Mouse (Mus musculus): ENCODE data around the gene Tmem213. TPM values are rescaled to one million over a fixed set of nuclear protein-coding genes. Genes with fewer than 3 reads are reported as not detected.

Gene Tmem213
- polyA plus RNA-seq, 1 experiment from 2014 or later: not detected

DNA sequence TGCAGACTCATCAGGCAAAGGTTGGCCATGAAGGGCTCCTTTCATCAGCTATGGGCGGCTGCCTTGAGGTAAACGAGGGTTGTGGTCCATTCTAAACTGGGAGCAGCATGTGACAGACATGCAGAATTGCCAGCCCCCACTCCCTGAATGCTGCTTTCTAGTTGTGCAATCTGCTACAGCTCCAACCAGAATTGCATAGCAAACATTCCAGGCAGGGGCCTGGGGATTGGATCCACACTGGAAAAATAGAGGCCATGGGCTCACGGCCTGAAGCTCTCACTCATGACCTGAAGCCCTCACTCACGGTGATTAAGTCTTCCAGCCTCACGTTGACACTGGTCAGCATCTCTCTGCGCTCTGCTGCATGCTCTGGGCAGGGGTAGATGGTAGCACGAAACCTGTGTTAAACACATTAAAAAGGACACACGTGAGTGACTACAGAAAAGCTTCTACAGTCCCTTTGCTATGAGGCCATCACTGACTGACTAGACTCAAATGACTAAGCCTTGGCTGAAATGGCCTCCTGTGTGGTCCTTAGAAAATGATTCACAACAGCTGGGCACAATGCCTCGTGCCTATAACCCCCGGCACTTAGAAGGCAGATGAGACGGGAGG, 27.2 kb upstream of the Tmem213 start:
- Histone ChIP-seq H3K9ac (ENCODE audit: low read depth, low read length) (no peak overlapping the region), H3K9me3 (ENCODE audit: control insufficient read depth, low read length) (no peaks in the 10 kb centered on the region), H3K36me3 (ENCODE audit: control insufficient read depth, insufficient read depth, low read length) (no peaks in the 10 kb centered on the region), H3K4me3 (ENCODE audit: low read length) (no peak overlapping the region), H3K27ac (ENCODE audit: low read depth, low read length) (no peak overlapping the region), H3K4me2 (ENCODE audit: low read length) (no peak overlapping the region), H3K27me3 (replicated peaks; ENCODE audit: control insufficient read depth, insufficient read depth, low read length) (no peaks in the 10 kb centered on the region), H3K4me1 (ENCODE audit: control insufficient read depth, insufficient read depth, low read depth, low read length) (no peaks in the 10 kb centered on the region)
- ATAC-seq: no peak
- 61% methylated on average over 11 of the region's 11 CpGs for WGBS

DNA sequence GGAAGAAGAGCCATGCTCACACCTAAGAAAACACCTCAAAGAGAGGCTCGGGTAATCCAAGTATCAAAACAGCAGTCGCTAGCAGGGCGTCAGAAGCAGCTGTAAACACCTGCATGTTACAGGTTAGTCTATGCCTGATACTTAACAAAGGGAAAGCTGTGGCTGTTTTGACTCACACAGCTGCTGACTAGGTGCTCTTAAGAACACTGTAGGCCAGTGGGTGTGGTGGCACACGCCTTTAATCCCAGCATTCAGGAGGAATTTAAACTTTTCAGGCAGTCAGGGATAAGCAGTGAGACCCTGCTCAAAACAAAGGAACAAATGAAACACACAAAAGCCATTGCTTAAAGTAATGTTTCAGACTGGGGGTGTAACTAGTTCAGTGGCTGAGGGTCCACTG, 25.9 kb upstream of the Tmem213 start:
- H3K4me1 ChIP-seq (ENCODE audit: control insufficient read depth, insufficient read depth, low read depth, low read length): no peaks in the 10 kb centered on the region
- no peak overlapping the region for H3K4me3 ChIP-seq (ENCODE audit: low read length)
- 62% methylated on average over 4 of the region's 4 CpGs for WGBS
- H3K9me3 ChIP-seq (ENCODE audit: control insufficient read depth, low read length): no peaks in the 10 kb centered on the region
- no peak overlapping the region for H3K4me2 ChIP-seq (ENCODE audit: low read length)
- no peaks in the 10 kb centered on the region for H3K27me3 ChIP-seq (replicated peaks; ENCODE audit: control insufficient read depth, insufficient read depth, low read length)
- H3K27ac ChIP-seq (ENCODE audit: low read depth, low read length): no peak overlapping the region
- no peak overlapping the region for H3K9ac ChIP-seq (ENCODE audit: low read depth, low read length)
- no peaks in the 10 kb centered on the region for H3K36me3 ChIP-seq (ENCODE audit: control insufficient read depth, insufficient read depth, low read length)
- no peak for ATAC-seq

- Histone ChIP-seq H3K4me2 (ENCODE audit: low read length) (no peak overlapping the region), H3K27ac (ENCODE audit: low read depth, low read length) (no peak overlapping the region), H3K9ac (ENCODE audit: low read depth, low read length) (no peak overlapping the region), H3K4me3 (ENCODE audit: low read length) (no peak overlapping the region), H3K9me3 (ENCODE audit: control insufficient read depth, low read length) (no peaks in the 10 kb centered on the region), H3K27me3 (replicated peaks; ENCODE audit: control insufficient read depth, insufficient read depth, low read length) (no peaks in the 10 kb centered on the region), H3K36me3 (ENCODE audit: control insufficient read depth, insufficient read depth, low read length) (no peaks in the 10 kb centered on the region), H3K4me1 (ENCODE audit: control insufficient read depth, insufficient read depth, low read depth, low read length) (no peaks in the 10 kb centered on the region)
- ATAC-seq: no peak
- 75% methylated on average over 9 of the region's 9 CpGs for WGBS
These were observed 21.6 kb upstream of the Tmem213 start for GRCm38 (mm10) chr6:38087242-38088026.

- Histone ChIP-seq H3K9me3 (ENCODE audit: control insufficient read depth, low read length) (no peaks in the 10 kb centered on the region), H3K9ac (ENCODE audit: low read depth, low read length) (no peak overlapping the region), H3K27ac (ENCODE audit: low read depth, low read length) (no peak overlapping the region), H3K36me3 (ENCODE audit: control insufficient read depth, insufficient read depth, low read length) (no peaks in the 10 kb centered on the region), H3K4me1 (ENCODE audit: control insufficient read depth, insufficient read depth, low read depth, low read length) (no peaks in the 10 kb centered on the region), H3K27me3 (replicated peaks; ENCODE audit: control insufficient read depth, insufficient read depth, low read length) (no peaks in the 10 kb centered on the region), H3K4me3 (ENCODE audit: low read length) (no peak overlapping the region), H3K4me2 (ENCODE audit: low read length) (no peak overlapping the region)
- ATAC-seq: no peak
- 93% methylated on average over 8 of the region's 8 CpGs for WGBS
These were observed 16.5 kb upstream of the Tmem213 start for GRCm38 (mm10) chr6:38092539-38092938.

GRCm38 (mm10) chr6:38094701-38095100, 14.4 kb upstream of the Tmem213 start:
- H3K4me1 ChIP-seq (ENCODE audit: control insufficient read depth, insufficient read depth, low read depth, low read length): no peaks in the 10 kb centered on the region

DNA sequence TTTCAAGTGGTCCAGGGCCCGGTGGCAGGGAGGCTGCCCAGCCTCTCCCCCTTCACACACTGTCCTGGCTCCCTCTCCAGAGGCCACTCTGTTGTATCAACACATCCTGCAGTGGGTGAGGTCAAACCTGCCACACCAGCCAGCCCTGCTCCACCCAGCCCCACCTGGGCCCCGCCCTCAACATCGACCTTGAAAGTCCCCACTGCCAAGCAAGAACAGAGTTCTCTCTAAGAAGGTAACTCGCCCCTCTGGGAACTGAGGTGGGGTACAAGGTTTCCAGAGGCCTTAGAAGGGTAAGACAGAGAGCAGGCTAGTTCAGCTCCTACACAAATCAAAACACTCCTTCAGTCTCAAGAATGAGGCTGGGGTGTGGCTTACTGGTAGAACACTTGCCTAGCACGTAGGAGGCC, 12.1 kb upstream of the Tmem213 start:
- H3K9ac ChIP-seq (ENCODE audit: low read depth, low read length): no peak overlapping the region
- H3K36me3 ChIP-seq (ENCODE audit: control insufficient read depth, insufficient read depth, low read length): no peaks in the 10 kb centered on the region
- H3K4me1 ChIP-seq (ENCODE audit: control insufficient read depth, insufficient read depth, low read depth, low read length): no peaks in the 10 kb centered on the region
- no peak overlapping the region for H3K4me2 ChIP-seq (ENCODE audit: low read length)
- 77% methylated on average over 5 of the region's 5 CpGs for WGBS
- no peaks in the 10 kb centered on the region for H3K9me3 ChIP-seq (ENCODE audit: control insufficient read depth, low read length)
- no peak overlapping the region for H3K4me3 ChIP-seq (ENCODE audit: low read length)
- ATAC-seq: no peak
- no peaks in the 10 kb centered on the region for H3K27me3 ChIP-seq (replicated peaks; ENCODE audit: control insufficient read depth, insufficient read depth, low read length)
- no peak overlapping the region for H3K27ac ChIP-seq (ENCODE audit: low read depth, low read length)

More at GRCm38 (mm10) chr6:38094701-38095100, 14.4 kb upstream of the Tmem213 start:
- Histone ChIP-seq H3K27ac (ENCODE audit: low read depth, low read length) (no peak overlapping the region), H3K9ac (ENCODE audit: low read depth, low read length) (no peak overlapping the region), H3K4me3 (ENCODE audit: low read length) (no peak overlapping the region), H3K27me3 (replicated peaks; ENCODE audit: control insufficient read depth, insufficient read depth, low read length) (no peaks in the 10 kb centered on the region), H3K36me3 (ENCODE audit: control insufficient read depth, insufficient read depth, low read length) (no peaks in the 10 kb centered on the region), H3K9me3 (ENCODE audit: control insufficient read depth, low read length) (no peaks in the 10 kb centered on the region), H3K4me2 (ENCODE audit: low read length) (no peak overlapping the region)
- 89% methylated on average over 10 of the region's 10 CpGs for WGBS
- no peak for ATAC-seq

DNA sequence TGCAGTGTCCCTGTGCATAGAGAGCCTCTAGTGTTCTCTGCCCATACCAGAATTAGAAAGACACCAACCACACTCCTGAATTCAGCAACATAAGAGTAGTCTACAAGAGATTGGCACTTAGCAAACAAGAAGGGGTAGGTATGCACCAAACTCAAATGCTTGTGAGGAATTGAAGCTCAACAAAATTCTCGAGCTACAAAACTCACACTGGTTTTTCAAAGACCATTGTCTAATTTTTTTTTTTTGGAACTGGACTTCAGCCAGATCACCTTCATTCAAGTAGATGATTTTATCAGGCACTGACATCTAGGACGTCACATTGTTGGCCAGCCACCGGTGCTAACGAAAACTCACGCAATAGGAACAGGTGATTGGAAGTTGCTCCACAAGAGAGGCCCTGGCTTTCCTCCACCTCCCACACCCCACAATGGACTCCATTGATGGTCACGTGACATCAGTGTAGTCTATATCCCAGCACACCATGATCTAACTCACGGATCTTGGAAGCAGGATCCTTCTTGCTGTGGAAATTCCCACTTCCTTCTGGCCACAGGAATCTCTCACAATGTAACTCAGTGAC, 6.7 kb upstream of the Tmem213 start:
- no peak overlapping the region for H3K4me3 ChIP-seq (ENCODE audit: low read length)
- no peaks in the 10 kb centered on the region for H3K4me1 ChIP-seq (ENCODE audit: control insufficient read depth, insufficient read depth, low read depth, low read length)
- no peaks in the 10 kb centered on the region for H3K36me3 ChIP-seq (ENCODE audit: control insufficient read depth, insufficient read depth, low read length)
- H3K9ac ChIP-seq (ENCODE audit: low read depth, low read length): no peak overlapping the region
- no peak overlapping the region for H3K27ac ChIP-seq (ENCODE audit: low read depth, low read length)
- H3K27me3 ChIP-seq (replicated peaks; ENCODE audit: control insufficient read depth, insufficient read depth, low read length): no peaks in the 10 kb centered on the region
- WGBS: 83% methylated on average over 7 of the region's 7 CpGs
- no peaks in the 10 kb centered on the region for H3K9me3 ChIP-seq (ENCODE audit: control insufficient read depth, low read length)
- no peak overlapping the region for H3K4me2 ChIP-seq (ENCODE audit: low read length)
- no peak for ATAC-seq

GRCm38 (mm10) chr6:38103775-38104174, 5.3 kb upstream of the Tmem213 start:
- Histone ChIP-seq H3K27me3 (replicated peaks; ENCODE audit: control insufficient read depth, insufficient read depth, low read length) (no peaks in the 10 kb centered on the region), H3K4me1 (ENCODE audit: control insufficient read depth, insufficient read depth, low read depth, low read length) (no peaks in the 10 kb centered on the region), H3K36me3 (ENCODE audit: control insufficient read depth, insufficient read depth, low read length) (no peaks in the 10 kb centered on the region), H3K27ac (ENCODE audit: low read depth, low read length) (no peak overlapping the region), H3K9me3 (ENCODE audit: control insufficient read depth, low read length) (no peaks in the 10 kb centered on the region), H3K9ac (ENCODE audit: low read depth, low read length) (no peak overlapping the region), H3K4me2 (ENCODE audit: low read length) (no peak overlapping the region), H3K4me3 (ENCODE audit: low read length) (no peak overlapping the region)
- WGBS: 51% methylated on average over 6 of the region's 6 CpGs
- ATAC-seq: no peak

GRCm38 (mm10) chr6:38105924-38106323, 3.1 kb upstream of the Tmem213 start:
- Histone ChIP-seq H3K9ac (ENCODE audit: low read depth, low read length) (no peak overlapping the region), H3K27ac (ENCODE audit: low read depth, low read length) (no peak overlapping the region), H3K4me3 (ENCODE audit: low read length) (no peak overlapping the region), H3K4me1 (ENCODE audit: control insufficient read depth, insufficient read depth, low read depth, low read length) (no peaks in the 10 kb centered on the region), H3K4me2 (ENCODE audit: low read length) (no peak overlapping the region), H3K36me3 (ENCODE audit: control insufficient read depth, insufficient read depth, low read length) (no peaks in the 10 kb centered on the region), H3K9me3 (ENCODE audit: control insufficient read depth, low read length) (no peaks in the 10 kb centered on the region), H3K27me3 (replicated peaks; ENCODE audit: control insufficient read depth, insufficient read depth, low read length) (no peaks in the 10 kb centered on the region)
- WGBS: 87% methylated on average over 9 of the region's 9 CpGs
- ATAC-seq: no peak
